Mouse (Mus musculus) thymus, postnatal 25 days (tissue): ENCODE results near the gene Anapc16.
"Not testable (repeated sequence)": the region's sequence is repeated elsewhere in the genome, so short reads cannot be mapped to it uniquely, and the experiment has no call there.

Source experiments
- DNase-seq: peaks from one replicate; pipeline ENCODE4 v3.0.0; 2022

Gene Anapc16

GRCm38 (mm10) chr10:60002673-60003212 lies at the start of gene Anapc16, which contains the start of gene Ascc1:
Gene Anapc16 (minus strand): TSS chr10:60003135.
Gene Ascc1 (plus strand): TSS chr10:60002805.
- peak; percentile 98 for DNase-seq

- DNase-seq: no peak
Observed at GRCm38 (mm10) chr10:60050581-60050980, 47.6 kb upstream of the Anapc16 start.

- no peak for DNase-seq
Observed at GRCm38 (mm10) chr10:60046696-60047095, 43.8 kb upstream of the Anapc16 start.

GRCm38 (mm10) chr10:60042350-60042922 lies 39.5 kb upstream of the Anapc16 start:
- DNase-seq: no peak

- no peak for DNase-seq
Observed at GRCm38 (mm10) chr10:60035744-60036143, 32.8 kb upstream of the Anapc16 start.

GRCm38 (mm10) chr10:60034621-60035020 lies 31.7 kb upstream of the Anapc16 start:
- no peak for DNase-seq

- DNase-seq: no peak
Observed at GRCm38 (mm10) chr10:60033064-60033463, 30.1 kb upstream of the Anapc16 start.

GRCm38 (mm10) chr10:60032622-60033021 lies 29.7 kb upstream of the Anapc16 start:
- DNase-seq: no peak

- DNase-seq: no peak
Observed at GRCm38 (mm10) chr10:60031985-60032384, 29.1 kb upstream of the Anapc16 start.

- DNase-seq: no peak
Observed at GRCm38 (mm10) chr10:60031562-60031961, 28.6 kb upstream of the Anapc16 start.

GRCm38 (mm10) chr10:60029387-60029786 lies 26.5 kb upstream of the Anapc16 start:
- DNase-seq: no peak

GRCm38 (mm10) chr10:60028979-60029378 lies 26.0 kb upstream of the Anapc16 start:
- no peak for DNase-seq

GRCm38 (mm10) chr10:60028181-60028580 lies 25.2 kb upstream of the Anapc16 start:
- DNase-seq: peak; percentile 73

GRCm38 (mm10) chr10:60027619-60028084 lies 24.7 kb upstream of the Anapc16 start:
- DNase-seq: no peak

- DNase-seq: no peak
Observed at GRCm38 (mm10) chr10:60026759-60027395, 23.9 kb upstream of the Anapc16 start.

- DNase-seq: no peak
Observed at GRCm38 (mm10) chr10:60023751-60024150, 20.8 kb upstream of the Anapc16 start.

- DNase-seq: no peak
Observed at GRCm38 (mm10) chr10:60019299-60019698, 16.4 kb upstream of the Anapc16 start.

GRCm38 (mm10) chr10:60016223-60016622 lies 13.3 kb upstream of the Anapc16 start:
- no peak for DNase-seq

GRCm38 (mm10) chr10:60009115-60009514 lies 6.2 kb upstream of the Anapc16 start:
- DNase-seq: no peak

- DNase-seq: peak; percentile 57
Observed at GRCm38 (mm10) chr10:60005264-60005663, 2.3 kb upstream of the Anapc16 start.

- no peak for DNase-seq
Observed at GRCm38 (mm10) chr10:60003847-60004246, 912 bp upstream of the Anapc16 start.

GRCm38 (mm10) chr10:60003213-60003752 lies 348 bp upstream of the Anapc16 start:
- no peak for DNase-seq

GRCm38 (mm10) chr10:60002203-60002602 lies 732 bp downstream of the Anapc16 start:
- DNase-seq: peak; percentile 28

- not testable (repeated sequence) for DNase-seq
Observed at GRCm38 (mm10) chr10:60001663-60002062, 1.3 kb downstream of the Anapc16 start.
